Mouse (Mus musculus): ENCODE data around the gene Snrnp25.

Gene Snrnp25

GRCm38 (mm10) chr11:32247068-32247467, 41.9 kb downstream of the Snrnp25 start:
- no peak for DNase-seq

DNA sequence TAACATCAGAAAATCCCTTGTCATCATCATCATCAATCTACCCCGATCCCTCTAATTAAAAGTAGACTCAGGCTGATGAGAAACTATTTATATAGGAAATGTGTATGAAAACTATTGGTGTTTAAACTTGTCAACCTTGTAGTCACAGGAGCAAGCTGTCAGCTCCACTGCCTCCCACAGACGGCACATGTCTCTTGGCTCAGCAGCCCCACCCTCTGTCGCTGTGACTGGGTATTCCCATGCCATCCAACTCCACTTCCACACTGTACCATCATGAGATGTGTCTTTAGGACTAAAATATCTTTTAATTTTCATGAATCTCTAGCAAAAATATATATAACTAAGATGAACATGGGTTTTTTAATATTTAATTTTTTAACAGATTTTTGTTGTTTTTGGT, 43.1 kb downstream of the Snrnp25 start:
- DNase-seq = no peak

- no peak for DNase-seq
Observed at GRCm38 (mm10) chr11:32250880-32251763, 45.9 kb downstream of the Snrnp25 start.

- DNase-seq = peak; percentile 15
Observed at GRCm38 (mm10) chr11:32253121-32253520, 47.9 kb downstream of the Snrnp25 start.

DNA sequence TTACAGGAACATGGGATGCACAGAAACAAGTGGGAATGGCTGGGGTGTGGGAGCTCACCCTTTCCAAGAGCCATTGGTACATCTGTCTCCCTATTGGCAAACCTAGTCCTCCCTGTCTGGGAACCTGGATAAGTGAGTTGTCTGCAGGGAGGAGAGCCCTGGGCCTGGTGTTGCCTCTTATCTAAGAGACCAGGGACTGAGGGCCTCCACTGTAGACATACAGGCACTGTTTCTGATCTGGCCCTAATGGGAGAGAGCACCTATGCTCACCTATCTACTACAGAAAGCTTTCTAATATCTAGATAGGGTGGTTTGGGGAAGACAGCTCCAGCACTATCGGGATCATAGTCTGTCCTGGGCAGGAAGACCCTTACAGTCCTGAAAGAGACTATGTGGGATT, 50.9 kb downstream of the Snrnp25 start:
- no peak for DNase-seq

DNA sequence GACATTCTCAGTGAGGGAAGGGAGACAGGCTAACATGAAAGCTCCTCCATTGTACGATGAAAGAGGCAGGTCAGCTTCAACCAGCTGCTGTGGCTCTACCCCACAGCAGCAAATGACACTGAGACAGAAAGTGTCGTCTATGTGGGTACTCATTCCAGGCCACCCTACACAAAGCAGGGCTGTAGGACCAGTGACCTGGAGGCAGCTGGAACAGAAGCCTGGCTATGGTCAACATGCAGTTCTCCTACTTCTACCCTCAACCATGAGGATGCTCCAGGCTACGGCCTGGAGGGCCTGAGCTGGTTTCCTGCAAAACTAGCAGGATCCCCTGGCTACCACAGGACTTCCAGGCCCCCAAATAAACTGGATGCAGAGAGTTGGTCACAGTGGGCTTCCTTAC, 51.4 kb downstream of the Snrnp25 start:
- DNase-seq = no peak
